Mouse (Mus musculus): ENCODE measurements around the gene Coq4.

- TF ChIP-seq CTCF (IDR thresholded peaks at IDR 0.05; ENCODE audit: control insufficient read depth, insufficient read depth, low read length) (no peak), POLR2A (IDR thresholded peaks at IDR 0.05; ENCODE audit: borderline replicate concordance, control insufficient read depth, low read depth, low read length) (no peak)
Observed at GRCm38 (mm10) chr2:29771611-29772461, 15.5 kb upstream of the Coq4 start.
